Mouse (Mus musculus) common myeloid progenitor, adult 5-6 weeks (primary cell): Measurements from ENCODE around the gene Fbxw13. TPM values are rescaled to one million over a fixed set of nuclear protein-coding genes. Genes with fewer than 3 reads are reported as not detected.
"Not testable (repeated sequence)": the region's sequence is repeated elsewhere in the genome, so short reads cannot be mapped to it uniquely, and the experiment has no call there.

Experiments
- ATAC-seq: replicated peaks from 2 replicates; pipeline ENCODE4 v1.8.0; 2016; ENCODE audit warnings: low read depth, mild to moderate bottlenecking, moderate TSS enrichment, inconsistent platforms; ENCODE audit not compliant: poor library complexity, severe bottlenecking
- total RNA-seq: library from RNA; stranded (forward); fragments of 200-1000, 187-1606 nt; gene quantifications from 2 replicates; pipeline ENCODE4 v1.2.3, GENCODE M21; 2017

The Fbxw13 gene
- total RNA-seq = not detected in 2 replicates

DNA sequence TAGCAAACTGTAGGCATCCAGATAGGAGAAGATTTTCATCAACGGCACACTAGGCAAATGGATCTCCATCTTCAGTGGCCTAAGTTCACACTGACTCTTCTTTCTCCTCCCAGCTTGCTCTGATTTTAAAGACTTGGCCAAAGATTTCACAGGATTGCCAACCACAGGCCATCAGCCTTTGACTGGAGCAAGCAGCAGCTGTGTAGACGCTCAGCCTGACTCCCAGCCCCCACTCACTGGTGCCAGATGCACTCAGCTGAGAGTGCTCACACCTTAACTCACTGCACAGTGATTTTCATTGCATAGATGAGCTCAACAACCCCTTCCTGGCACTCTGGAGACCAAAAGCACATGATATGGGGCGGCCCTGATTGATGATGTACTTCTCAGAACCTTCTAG, at the start of gene Fbxw13:
TSS of gene Fbxw13 (minus strand) at position 101 of the 400 bp plus-strand sequence.
- ATAC-seq = not testable (repeated sequence)

DNA sequence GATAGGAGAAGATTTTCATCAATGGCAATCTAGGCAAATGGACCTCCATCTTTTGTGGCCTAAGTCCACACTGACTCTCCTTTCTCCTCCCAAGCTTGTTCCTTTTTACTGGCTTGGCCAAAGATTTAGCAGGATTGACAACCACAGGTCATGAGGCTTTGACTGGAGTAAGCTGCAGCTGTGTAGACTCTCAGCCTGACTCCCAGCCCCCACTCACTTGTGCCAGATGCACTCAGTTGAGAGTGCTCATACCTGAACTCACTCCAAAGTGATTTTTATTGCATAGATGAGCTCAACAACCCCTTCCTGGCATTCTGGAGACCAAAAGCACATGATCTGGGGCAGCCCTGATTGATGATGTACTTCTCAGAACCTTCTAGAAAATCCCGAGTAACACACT, 38.9 kb upstream of the Fbxw13 start, which contains the start of gene Fbxw20:
TSS of gene Fbxw20 (minus strand) at position 101 of the 400 bp plus-strand sequence.
- no peak for ATAC-seq

DNA sequence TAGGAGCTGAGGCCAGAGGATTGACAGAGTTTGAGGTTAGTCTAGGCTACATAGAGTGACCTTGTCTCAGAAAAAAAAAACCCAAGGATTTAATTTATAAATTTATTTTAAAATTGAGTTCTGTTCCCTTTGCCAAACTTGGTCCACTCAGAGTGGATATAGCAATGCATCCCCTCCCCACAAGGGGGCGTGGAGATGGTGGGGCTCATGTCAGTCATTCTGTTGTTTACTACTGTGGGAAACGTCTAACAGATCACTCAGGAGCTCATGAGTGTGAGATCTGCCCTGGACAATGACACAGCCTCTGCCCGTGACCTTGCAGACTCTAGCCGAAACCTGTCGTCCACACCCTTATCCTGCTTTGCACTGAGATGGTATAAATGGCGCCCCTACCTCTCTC, 22.7 kb upstream of the Fbxw13 start:
- ATAC-seq = no peak

DNA sequence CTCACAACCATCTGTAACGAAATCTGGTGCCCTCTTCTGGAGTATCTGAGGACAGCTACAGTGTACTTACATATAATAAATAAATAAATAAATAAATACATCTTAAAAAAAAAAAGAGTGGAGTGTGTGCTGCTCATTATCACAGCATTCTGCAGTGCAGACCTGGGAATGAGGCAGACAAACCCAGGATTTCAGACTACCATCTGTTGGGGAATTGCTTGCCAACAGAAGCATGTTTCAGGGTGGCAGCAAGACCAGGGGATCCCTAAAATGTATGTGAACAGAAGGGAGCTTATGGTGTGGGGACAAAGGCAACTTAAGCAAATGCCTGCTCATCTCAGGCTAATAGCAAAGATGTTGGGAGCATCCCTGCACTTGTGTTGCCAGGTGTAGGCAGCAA, 5.6 kb upstream of the Fbxw13 start:
- not testable (repeated sequence) for ATAC-seq

DNA sequence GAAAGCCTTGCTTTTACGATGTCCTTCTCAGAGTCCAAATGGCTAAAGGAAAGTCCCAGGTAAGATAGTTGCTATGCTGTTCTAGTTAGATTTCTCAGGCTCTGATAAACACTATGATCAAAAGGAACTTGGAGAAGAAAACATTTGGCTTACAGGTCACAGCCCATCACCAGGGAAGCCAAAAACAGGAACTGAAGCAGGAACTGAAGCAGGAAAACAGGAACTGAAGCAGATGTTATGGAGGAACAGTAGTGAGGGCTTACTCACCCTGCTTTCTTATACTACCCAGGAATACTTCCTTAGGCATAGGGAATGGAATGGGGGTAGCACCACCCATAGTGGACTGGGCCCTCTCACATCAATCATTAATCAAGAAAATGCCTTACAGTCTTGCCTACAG, 4.6 kb upstream of the Fbxw13 start:
- 0 out of 2 replicates have a peak, but pooled peaks have one; percentile 32 for ATAC-seq

DNA sequence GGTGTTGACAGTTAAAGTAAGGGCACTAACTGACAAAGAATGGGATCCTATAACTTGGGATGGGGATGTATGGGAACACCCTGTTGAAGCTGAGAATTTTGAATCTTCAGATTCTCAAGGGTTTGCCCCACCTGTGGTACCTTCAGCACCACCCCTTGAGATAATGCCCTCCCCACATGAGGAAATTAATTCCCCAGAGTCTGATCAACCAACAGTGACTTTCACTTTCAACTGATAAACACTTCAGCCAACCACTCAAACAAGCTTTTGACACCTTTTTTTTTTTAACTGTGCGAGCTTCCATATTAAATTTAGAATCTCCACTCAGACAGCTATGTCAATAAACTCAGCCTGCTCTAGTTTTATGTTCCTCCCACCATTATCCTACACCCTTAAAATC, 3.6 kb upstream of the Fbxw13 start:
- ATAC-seq = no peak

DNA sequence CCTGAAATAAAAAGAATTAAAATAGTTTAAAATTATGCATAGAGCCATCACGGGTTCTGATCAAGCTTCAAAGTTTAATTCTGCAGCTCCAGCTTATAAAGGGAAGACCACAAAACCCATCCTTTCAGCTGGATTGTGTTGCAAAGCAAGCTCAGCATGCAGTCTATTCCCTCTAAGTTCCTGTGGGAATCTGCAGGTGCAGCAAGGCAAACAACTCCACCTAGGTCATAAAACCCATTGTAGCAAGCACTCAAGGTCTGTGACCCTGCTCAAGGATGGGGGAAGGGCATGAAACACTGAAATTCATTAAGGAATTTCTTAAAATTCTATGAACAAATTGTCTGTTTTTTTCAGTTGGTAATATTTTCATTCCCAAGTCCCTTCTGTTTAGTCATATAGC, 18.6 kb downstream of the Fbxw13 start:
- no peak for ATAC-seq

DNA sequence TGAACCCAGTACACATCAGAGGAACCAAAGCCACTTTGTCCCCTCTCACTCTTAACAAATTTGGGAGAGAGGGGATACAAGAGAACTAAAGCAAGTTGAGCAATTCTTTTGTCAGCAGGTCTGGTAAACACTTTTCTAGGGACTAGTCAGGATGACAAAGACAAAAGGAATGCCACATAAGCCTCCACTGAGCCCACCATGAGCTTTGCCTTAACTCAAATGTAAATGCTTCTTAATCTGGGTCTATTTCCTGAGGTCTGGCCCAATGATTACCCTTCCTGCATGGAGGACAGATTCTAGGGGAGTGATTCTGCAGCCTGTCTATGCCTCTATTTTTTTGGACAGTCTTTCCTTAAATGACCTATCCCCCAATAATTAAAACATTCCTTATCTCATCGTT, 19.5 kb downstream of the Fbxw13 start:
- no peak for ATAC-seq

DNA sequence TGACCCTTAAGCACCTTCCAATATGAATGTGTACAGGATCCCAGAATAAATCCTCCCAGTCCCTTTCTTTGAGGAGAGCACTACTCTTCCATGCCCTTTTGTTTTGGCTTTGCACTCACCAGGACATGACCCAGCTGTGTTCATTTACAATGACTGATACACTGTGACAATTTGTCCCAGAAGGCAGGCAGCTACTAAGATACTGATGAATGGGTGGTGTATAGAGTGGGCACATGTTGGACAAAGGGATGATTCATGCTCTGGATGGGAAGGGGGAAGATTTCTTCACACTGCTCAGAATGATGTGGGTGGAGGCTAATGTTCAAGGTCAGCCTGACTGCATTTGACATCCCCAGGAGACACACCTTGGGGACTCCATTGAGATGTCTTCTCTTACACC, 28.5 kb downstream of the Fbxw13 start:
- no peak for ATAC-seq

DNA sequence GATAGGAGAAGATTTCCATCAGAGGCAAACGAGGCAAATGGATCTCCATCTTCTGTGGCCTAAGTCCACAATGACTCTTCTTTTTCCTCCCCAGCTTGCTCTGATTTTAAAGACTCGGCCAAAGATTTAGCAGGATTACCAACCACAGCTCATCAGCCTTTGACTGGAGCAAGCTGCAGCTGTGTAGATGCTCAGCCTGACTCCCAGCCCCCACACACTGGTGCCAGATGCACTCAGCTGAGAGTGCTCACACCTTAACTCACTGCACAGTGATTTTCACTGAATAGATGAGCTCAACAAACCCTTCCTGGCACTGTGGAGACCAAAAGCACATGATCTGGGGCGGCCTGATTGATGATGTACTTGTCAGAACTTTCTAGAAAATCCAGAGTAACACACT, 33.8 kb downstream of the Fbxw13 start, which contains the start of gene Fbxw21:
TSS of gene Fbxw21 (minus strand) at position 101 of the 400 bp plus-strand sequence.
- ATAC-seq = no peak

DNA sequence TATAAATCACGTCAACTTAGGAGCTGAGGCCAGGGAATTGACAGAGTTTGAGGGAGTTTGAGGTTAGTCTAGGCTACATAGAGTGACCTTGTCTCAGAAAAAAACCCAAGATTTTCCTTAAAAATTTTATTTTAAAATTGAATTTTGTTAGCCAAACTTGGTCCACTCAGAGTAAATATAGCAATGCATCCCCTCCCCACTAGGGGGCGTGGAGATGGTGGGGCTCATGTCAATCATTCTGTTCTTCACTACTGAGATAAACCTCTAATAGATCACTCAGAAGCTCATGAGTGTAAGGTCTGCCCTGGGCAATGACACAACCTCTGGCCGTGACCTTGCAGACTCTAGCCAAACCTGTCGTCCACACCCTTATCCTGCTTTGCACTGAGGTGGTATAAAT, 55.4 kb downstream of the Fbxw13 start:
- not testable (repeated sequence) for ATAC-seq

DNA sequence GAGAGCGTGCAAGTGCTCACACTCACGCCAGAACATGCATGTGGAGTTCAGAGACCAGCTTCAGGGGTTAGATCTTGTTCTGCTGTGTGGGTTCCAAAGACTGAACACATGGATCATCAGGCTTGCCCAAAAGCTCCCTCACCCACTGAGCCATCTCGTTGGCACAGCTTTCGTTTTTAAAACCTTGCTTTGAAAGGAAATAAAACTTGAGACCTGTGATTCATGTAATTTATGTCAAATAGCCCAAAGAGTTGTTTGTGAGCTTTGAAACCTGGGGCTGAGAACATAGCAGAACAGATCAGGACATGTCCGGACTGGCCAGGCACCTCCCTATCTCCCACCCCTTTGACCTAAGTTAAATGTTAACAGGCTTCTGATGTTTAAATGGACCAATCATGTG, 65.7 kb downstream of the Fbxw13 start:
- ATAC-seq = no peak

Other genes with a start within 250 kb of the Fbxw13 start
- gene Col7a1, start 242.4 kb downstream of the Fbxw13 start, total RNA-seq = 0.05 TPM in 1 of 2 replicates, not detected in the other
- gene Ucn2, start 210.0 kb downstream of the Fbxw13 start, total RNA-seq = not detected in 2 replicates
- gene Pfkfb4, start 204.2 kb downstream of the Fbxw13 start, total RNA-seq = 6.7 and 6.8 TPM in 2 replicates
- 49.7 and 54.1 TPM in 2 replicates for gene Shisa5, start 157.4 kb downstream of the Fbxw13 start, total RNA-seq
- 13.3 and 16.1 TPM in 2 replicates for gene Trex1, start 136.2 kb downstream of the Fbxw13 start, total RNA-seq
- 20.6 and 22.5 TPM in 2 replicates for gene Atrip, start 121.9 kb downstream of the Fbxw13 start, total RNA-seq
- 14.9 and 19.0 TPM in 2 replicates for gene Ccdc51, start 113.5 kb downstream of the Fbxw13 start, total RNA-seq
- gene Tma7, start 113.4 kb downstream of the Fbxw13 start, total RNA-seq = 126 and 146 TPM in 2 replicates
- gene Plxnb1, start 100.6 kb downstream of the Fbxw13 start, total RNA-seq = 0.14 TPM in 1 of 2 replicates, not detected in the other
- gene Fbxw21, start 33.9 kb downstream of the Fbxw13 start, total RNA-seq = not detected in 2 replicates
- not detected in 2 replicates for gene Fbxw20, start 38.8 kb upstream of the Fbxw13 start, total RNA-seq
- gene Fbxw14, start 91.7 kb upstream of the Fbxw13 start, total RNA-seq = not detected in 2 replicates
- not detected in 2 replicates for gene Fbxw28, start 143.7 kb upstream of the Fbxw13 start, total RNA-seq
- gene Fbxw22, start 208.3 kb upstream of the Fbxw13 start, total RNA-seq = not detected in 2 replicates